Mouse (Mus musculus): ENCODE results near the gene Uqcc3. TPM values are rescaled to one million over a fixed set of nuclear protein-coding genes. Genes with fewer than 3 reads are reported as not detected.
"Not testable (repeated sequence)": the region's sequence is repeated elsewhere in the genome, so short reads cannot be mapped to it uniquely, and the experiment has no call there.

Uqcc3 gene
- total and polyA plus RNA-seq, 2 experiments from 2014 or later = 14.2 to 59.1 TPM

DNA sequence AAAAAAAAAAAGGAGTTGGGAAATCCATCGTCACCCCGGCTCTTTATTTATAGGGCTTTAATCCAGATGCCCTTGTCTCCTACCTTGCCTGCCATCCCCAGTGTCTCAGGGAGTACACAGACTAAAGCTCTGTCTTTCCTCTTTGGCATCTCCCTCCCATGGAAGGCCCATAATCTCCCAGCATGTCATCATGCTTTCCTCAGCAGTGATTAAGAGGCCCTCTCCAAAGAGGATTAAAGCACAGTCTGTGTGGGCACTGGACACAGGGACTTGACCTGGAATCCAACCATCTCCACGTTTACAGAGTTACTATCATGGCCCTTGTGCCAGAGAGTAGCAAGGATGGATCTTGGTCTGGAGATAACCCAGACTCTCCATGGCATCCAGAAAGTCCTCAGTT, 2.9 kb upstream of the Uqcc3 start, which contains the start of the genes Lbhd1 and Gm49403:
TSS of gene Lbhd1 (plus strand) at position 117 of the 400 bp plus-strand sequence.
TSS of gene Gm49403 (plus strand) at position 315 of the 400 bp plus-strand sequence.
- Histone ChIP-seq H3K9me3 (ENCODE audit: low read length) (no peaks in the 10 kb centered on the region), H3K4me2 (ENCODE audit: low read depth) (no peak within 1 kb of the TSS), H3K4me3 (ENCODE audit: low read depth, low read length) (no peak within 1 kb of the TSS), H3K9ac (no peak within 1 kb of the TSS), H3K27me3 (ENCODE audit: insufficient read depth, low read length) (no peaks in the 10 kb centered on the region), H3K27ac (ENCODE audit: low read depth, low read length) (no peak within 1 kb of the TSS), H3K4me1 (ENCODE audit: insufficient read depth) (peaks cover 9% of the 10 kb centered on the region; the same call in 1 of the 2 replicates), H3K36me3 (ENCODE audit: insufficient read depth) (no peaks in the 10 kb centered on the region)
- no peak for ATAC-seq
- no peak for DNase-seq
- WGBS = 72% methylated on average over 3 of the region's 3 CpGs
- no peak for TF ChIP-seq CTCF (IDR thresholded peaks at IDR 0.05; ENCODE audit: low read depth)

GRCm38 (mm10) chr19:8881034-8881392, 290 bp upstream of the Uqcc3 start:
- Histone ChIP-seq H3K9ac (peak overlapping the region; percentile 85), H3K27ac (ENCODE audit: low read depth, low read length) (peak overlapping the region; percentile 85; the same call in 1 of the 2 replicates), H3K36me3 (ENCODE audit: insufficient read depth) (peaks cover 11% of the 10 kb centered on the region), H3K4me3 (ENCODE audit: low read depth, low read length) (peak overlapping the region; percentile 80), H3K27me3 (ENCODE audit: insufficient read depth, low read length) (no peaks in the 10 kb centered on the region), H3K4me1 (ENCODE audit: insufficient read depth) (0 out of 2 replicates have a peak, but pooled peaks cover 4% of the 10 kb centered on the region), H3K4me2 (ENCODE audit: low read depth) (peak overlapping the region; percentile 87), H3K9me3 (ENCODE audit: low read length) (no peaks in the 10 kb centered on the region)
- no peak for DNase-seq
- 11% methylated on average over 3 of the region's 3 CpGs for WGBS
- peak; percentile 12; the same call in 1 of the 2 replicates for ATAC-seq
- no peak for TF ChIP-seq CTCF (IDR thresholded peaks at IDR 0.05; ENCODE audit: low read depth)

DNA sequence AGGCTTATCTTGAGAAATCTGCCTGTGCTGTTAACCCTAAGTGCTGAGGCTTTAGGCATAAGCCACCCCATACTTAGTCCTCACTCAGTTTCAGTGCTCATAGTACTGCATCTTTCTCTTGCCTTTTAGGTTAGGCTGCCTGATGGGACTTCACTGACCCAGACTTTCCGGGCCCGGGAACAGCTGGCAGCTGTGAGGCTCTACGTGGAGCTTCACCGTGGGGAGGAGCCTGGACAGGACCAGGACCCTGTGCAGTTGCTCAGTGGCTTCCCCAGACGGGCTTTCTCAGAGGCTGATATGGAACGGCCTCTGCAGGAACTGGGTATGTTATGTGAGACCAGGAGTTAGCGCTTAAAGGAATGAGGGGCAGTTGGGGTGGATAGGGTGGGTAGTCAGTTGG, 5.7 kb downstream of the Uqcc3 start:
- H3K27me3 ChIP-seq (ENCODE audit: insufficient read depth, low read length) = no peaks in the 10 kb centered on the region
- ATAC-seq (no peak), DNase-seq (no peak)
- peaks cover 36% of the 10 kb centered on the region for H3K36me3 ChIP-seq (ENCODE audit: insufficient read depth)
- no peaks in the 10 kb centered on the region for H3K9me3 ChIP-seq (ENCODE audit: low read length)
- no peak overlapping the region for H3K4me2 ChIP-seq (ENCODE audit: low read depth)
- 92% methylated on average over 7 of the region's 7 CpGs for WGBS
- H3K4me3 ChIP-seq (ENCODE audit: low read depth, low read length) = no peak overlapping the region
- H3K27ac ChIP-seq (ENCODE audit: low read depth, low read length) = no peak overlapping the region
- H3K4me1 ChIP-seq (ENCODE audit: insufficient read depth) = no peaks in the 10 kb centered on the region
- H3K9ac ChIP-seq = no peak overlapping the region
- no peak for TF ChIP-seq CTCF (IDR thresholded peaks at IDR 0.05; ENCODE audit: low read depth)

- Histone ChIP-seq H3K27ac (ENCODE audit: low read depth, low read length) (no peak overlapping the region), H3K9ac (peak overlapping the region; percentile 80), H3K4me1 (ENCODE audit: insufficient read depth) (no peaks in the 10 kb centered on the region), H3K4me2 (ENCODE audit: low read depth) (peak overlapping the region; percentile 92), H3K27me3 (ENCODE audit: insufficient read depth, low read length) (no peaks in the 10 kb centered on the region), H3K4me3 (ENCODE audit: low read depth, low read length) (peak overlapping the region; percentile 74), H3K36me3 (ENCODE audit: insufficient read depth) (peaks cover 36% of the 10 kb centered on the region), H3K9me3 (ENCODE audit: low read length) (no peaks in the 10 kb centered on the region)
- no peak for TF ChIP-seq CTCF (IDR thresholded peaks at IDR 0.05; ENCODE audit: low read depth)
- DNase-seq (no peak), ATAC-seq (no peak)
- WGBS = 82% methylated on average over 10 of the region's 10 CpGs
Observed at GRCm38 (mm10) chr19:8872266-8872840, 8.4 kb downstream of the Uqcc3 start.

DNA sequence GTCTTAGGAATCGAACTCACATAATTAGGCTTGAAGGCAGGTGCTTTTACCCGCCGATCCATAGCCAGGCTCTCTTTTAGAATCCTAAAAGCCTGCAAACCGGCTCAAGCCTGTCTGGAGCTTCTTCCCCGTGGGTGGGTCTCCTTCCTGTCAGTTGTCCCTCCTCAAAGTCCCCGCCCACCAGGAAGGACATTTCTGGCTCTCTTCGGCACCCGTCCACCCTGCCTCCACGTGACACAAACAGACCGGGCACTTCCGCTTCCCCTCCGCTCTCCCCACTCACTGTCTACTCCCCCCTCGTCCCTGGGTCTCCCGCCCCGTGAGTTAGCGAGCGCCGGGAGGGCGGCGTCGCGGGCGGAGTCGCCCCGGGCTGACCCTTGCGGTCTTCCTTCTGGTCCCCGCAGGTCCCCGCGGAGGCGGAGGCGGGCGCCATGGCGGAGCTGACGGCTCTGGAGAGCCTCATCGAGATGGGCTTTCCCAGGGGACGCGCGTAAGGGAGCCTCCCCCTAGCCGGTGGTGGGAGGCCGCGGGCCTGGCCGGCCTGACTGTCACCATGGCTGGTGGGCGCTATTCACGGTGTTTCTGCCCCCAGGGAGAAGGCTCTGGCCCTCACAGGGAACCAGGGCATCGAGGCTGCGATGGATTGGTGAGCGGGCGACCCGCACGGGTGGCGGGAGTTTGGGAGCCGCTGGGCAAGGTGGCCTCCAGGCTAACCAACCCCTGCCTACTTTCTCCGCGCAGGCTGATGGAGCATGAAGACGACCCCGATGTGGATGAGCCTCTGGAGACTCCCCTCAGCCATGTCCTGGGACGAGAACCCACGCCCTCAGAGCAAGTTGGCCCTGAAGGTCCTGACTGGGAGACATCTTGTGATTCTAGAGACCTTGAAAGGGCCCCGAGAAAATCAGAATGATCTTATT, 9.2 kb downstream of the Uqcc3 start, which contains the start of gene Ubxn1:
TSS of gene Ubxn1 (plus strand) at position 230 of the 920 bp plus-strand sequence.
- Histone ChIP-seq H3K4me1 (ENCODE audit: insufficient read depth) (no peaks in the 10 kb centered on the region), H3K27me3 (ENCODE audit: insufficient read depth, low read length) (no peaks in the 10 kb centered on the region), H3K36me3 (ENCODE audit: insufficient read depth) (peaks cover 30% of the 10 kb centered on the region), H3K4me2 (ENCODE audit: low read depth) (peak within 1 kb of the TSS; percentile 92), H3K4me3 (ENCODE audit: low read depth, low read length) (peak within 1 kb of the TSS; percentile 74), H3K27ac (ENCODE audit: low read depth, low read length) (peak within 1 kb of the TSS; percentile 81), H3K9me3 (ENCODE audit: low read length) (no peaks in the 10 kb centered on the region), H3K9ac (peak within 1 kb of the TSS; percentile 80)
- TF ChIP-seq CTCF (IDR thresholded peaks at IDR 0.05; ENCODE audit: low read depth) = no peak
- DNase-seq (peak; percentile 96), ATAC-seq (peak; percentile 99)
- WGBS = 2% methylated on average over 59 of the region's 59 CpGs

DNA sequence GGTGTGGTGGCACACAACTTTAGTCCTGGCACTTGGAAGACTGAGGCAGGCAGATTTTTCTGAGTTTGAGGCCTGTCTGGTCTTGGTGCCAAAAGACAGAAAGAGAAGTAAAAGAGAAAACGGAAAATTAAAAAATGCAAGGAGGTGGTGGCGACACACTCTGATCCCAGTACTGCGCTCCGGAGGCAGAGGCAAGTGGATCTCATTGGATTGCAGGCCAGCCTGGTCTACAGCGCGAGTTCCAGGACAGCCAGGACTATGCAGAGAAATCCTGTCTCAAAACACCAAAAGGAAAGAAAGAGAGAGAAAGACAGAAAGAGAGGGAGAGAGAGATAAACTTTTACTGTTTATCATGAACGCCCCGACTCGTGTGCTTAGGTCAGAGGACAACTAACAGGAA, 9.9 kb downstream of the Uqcc3 start:
- H3K4me2 ChIP-seq (ENCODE audit: low read depth) = peak overlapping the region; percentile 92
- H3K9ac ChIP-seq = peak overlapping the region; percentile 80
- H3K27me3 ChIP-seq (ENCODE audit: insufficient read depth, low read length) = no peaks in the 10 kb centered on the region
- H3K27ac ChIP-seq (ENCODE audit: low read depth, low read length) = peak overlapping the region; percentile 81
- H3K4me3 ChIP-seq (ENCODE audit: low read depth, low read length) = peak overlapping the region; percentile 74
- H3K4me1 ChIP-seq (ENCODE audit: insufficient read depth) = no peaks in the 10 kb centered on the region
- DNase-seq (peak; percentile 10), ATAC-seq (peak; percentile 12; the same call in 1 of the 2 replicates)
- no peaks in the 10 kb centered on the region for H3K9me3 ChIP-seq (ENCODE audit: low read length)
- WGBS = 62% methylated on average over 9 of the region's 9 CpGs
- TF ChIP-seq CTCF (IDR thresholded peaks at IDR 0.05; ENCODE audit: low read depth) = no peak
- H3K36me3 ChIP-seq (ENCODE audit: insufficient read depth) = peaks cover 23% of the 10 kb centered on the region

DNA sequence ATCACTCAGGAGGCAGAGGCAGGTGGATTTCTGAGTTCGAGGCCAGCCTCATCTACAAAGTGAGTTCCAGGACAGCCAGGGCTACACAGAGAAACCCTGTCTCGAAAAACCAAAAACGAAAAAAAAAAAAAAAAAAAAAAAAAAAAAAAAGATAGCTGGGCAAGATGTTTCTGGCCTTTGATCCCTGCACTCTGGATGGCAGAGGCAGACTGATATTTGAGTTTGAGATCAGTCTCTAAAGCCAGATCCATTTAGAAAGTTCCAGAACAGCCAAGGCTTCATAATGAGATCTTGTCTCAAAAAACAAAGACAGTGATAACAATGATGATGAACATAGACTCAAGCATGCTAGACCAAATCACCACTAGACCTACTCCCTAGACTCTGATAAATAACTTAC, 10.3 kb downstream of the Uqcc3 start:
- H3K9me3 ChIP-seq (ENCODE audit: low read length); DNase-seq; H3K27ac ChIP-seq (ENCODE audit: low read depth, low read length); H3K4me1 ChIP-seq (ENCODE audit: insufficient read depth); H3K4me3 ChIP-seq (ENCODE audit: low read depth, low read length); H3K9ac ChIP-seq; H3K27me3 ChIP-seq (ENCODE audit: insufficient read depth, low read length); ATAC-seq: not testable (repeated sequence)
- 69% methylated on average over 3 of the region's 3 CpGs for WGBS
- Histone ChIP-seq H3K36me3 (ENCODE audit: insufficient read depth) (peaks cover 21% of the 10 kb centered on the region), H3K4me2 (ENCODE audit: low read depth) (peak overlapping the region; percentile 92; the same call in 1 of the 2 replicates)
